Mouse (Mus musculus) ES-Bruce4 (cell line): ENCODE data around the gene Usp30. TPM values are rescaled to one million over a fixed set of nuclear protein-coding genes. Genes with fewer than 3 reads are reported as not detected.
A peak's percentile ranks its signal among the peaks of the same experiment; 100 is the strongest.

Experiments used
- H3K27ac ChIP-seq: 2 replicates; pipeline ENCODE4 v1.5.1; 2012; ENCODE audit warnings: low read length, inconsistent platforms; ENCODE audit not compliant: insufficient read depth
- H3K27me3 ChIP-seq: 2 replicates; pipeline ENCODE4 v1.6.1; 2012; ENCODE audit warnings: mild to moderate bottlenecking, low read length, inconsistent platforms; ENCODE audit not compliant: control insufficient read depth, poor library complexity, insufficient read depth, severe bottlenecking
- H3K36me3 ChIP-seq: 2 replicates; pipeline ENCODE4 v1.6.1; 2012; ENCODE audit warnings: inconsistent platforms, mild to moderate bottlenecking, low read length, moderate library complexity; ENCODE audit not compliant: control insufficient read depth, poor library complexity, insufficient read depth, severe bottlenecking
- H3K4me1 ChIP-seq: one replicate; pipeline ENCODE4 v1.8.1; 2011; ENCODE audit warnings: low read length; ENCODE audit not compliant: control insufficient read depth, insufficient read depth
- H3K4me3 ChIP-seq: 2 replicates; pipeline ENCODE4 v1.5.1; 2011; ENCODE audit warnings: low read depth, mild to moderate bottlenecking, low read length
- H3K9ac ChIP-seq: 2 replicates; pipeline ENCODE4 v1.6.1; 2012; ENCODE audit warnings: low read depth, mild to moderate bottlenecking, inconsistent platforms; ENCODE audit not compliant: poor library complexity, severe bottlenecking
- H3K9me3 ChIP-seq: replicated peaks from 2 replicates; pipeline ENCODE4 v1.6.1; 2012; ENCODE audit warnings: mild to moderate bottlenecking, low read length, inconsistent platforms; ENCODE audit not compliant: control insufficient read depth, poor library complexity, insufficient read depth, severe bottlenecking
- CTCF ChIP-seq: IDR thresholded peaks from one replicate; pipeline ENCODE4 v1.8.1; 2011; ENCODE audit warnings: low read depth, low read length
- EP300 ChIP-seq: IDR thresholded peaks from 2 replicates; pipeline ENCODE4 v1.6.1; 2011; ENCODE audit warnings: low read depth, low read length; ENCODE audit not compliant: insufficient read depth
- POLR2A ChIP-seq: IDR thresholded peaks from one replicate; pipeline ENCODE4 v1.8.1; 2011; ENCODE audit warnings: low read length; ENCODE audit not compliant: insufficient read depth
- polyA plus RNA-seq: library from polyadenylated mRNA; stranded (reverse); fragments of >200 nt; gene quantifications from 2 replicates; pipeline ENCODE4 v1.2.4, GENCODE M21; 2011; ENCODE audit warnings: low read depth; ENCODE audit not compliant: missing spikeins, insufficient read depth, insufficient read length

Usp30 gene
- polyA plus RNA-seq, 1 experiment: 13.9 TPM

DNA sequence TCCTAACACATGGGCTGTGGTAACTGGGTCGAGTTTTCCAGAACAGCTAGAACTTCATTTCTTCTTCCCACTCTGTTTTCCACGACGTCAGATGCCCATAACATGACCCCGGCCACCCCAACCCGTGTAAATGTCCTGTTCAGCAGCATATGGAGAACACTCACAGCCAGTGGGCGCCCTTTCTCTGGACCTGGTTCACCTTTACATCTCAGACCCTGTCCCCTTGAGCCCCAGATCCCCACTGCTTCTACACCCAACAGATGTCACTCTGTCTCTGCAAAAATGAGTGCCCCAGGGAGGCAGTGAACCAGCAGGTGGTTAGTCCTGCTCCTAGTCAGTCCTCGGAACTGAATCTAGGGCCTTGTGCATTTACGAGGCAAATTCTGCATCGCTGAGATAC, 2.7 kb downstream of the Usp30 start:
- H3K9ac ChIP-seq: no peak overlapping the region
- TF ChIP-seq CTCF (no peak), EP300 (no peak), POLR2A (no peak)
- H3K9me3 ChIP-seq: no peaks in the 10 kb centered on the region
- no peaks in the 10 kb centered on the region for H3K4me1 ChIP-seq
- H3K36me3 ChIP-seq: no peaks in the 10 kb centered on the region
- no peaks in the 10 kb centered on the region for H3K27me3 ChIP-seq
- H3K27ac ChIP-seq: no peak overlapping the region
- no peak overlapping the region for H3K4me3 ChIP-seq

GRCm38 (mm10) chr5:114070858-114071257, 5.6 kb downstream of the Usp30 start:
- TF ChIP-seq EP300 (no peak), CTCF (peak; percentile 54)

DNA sequence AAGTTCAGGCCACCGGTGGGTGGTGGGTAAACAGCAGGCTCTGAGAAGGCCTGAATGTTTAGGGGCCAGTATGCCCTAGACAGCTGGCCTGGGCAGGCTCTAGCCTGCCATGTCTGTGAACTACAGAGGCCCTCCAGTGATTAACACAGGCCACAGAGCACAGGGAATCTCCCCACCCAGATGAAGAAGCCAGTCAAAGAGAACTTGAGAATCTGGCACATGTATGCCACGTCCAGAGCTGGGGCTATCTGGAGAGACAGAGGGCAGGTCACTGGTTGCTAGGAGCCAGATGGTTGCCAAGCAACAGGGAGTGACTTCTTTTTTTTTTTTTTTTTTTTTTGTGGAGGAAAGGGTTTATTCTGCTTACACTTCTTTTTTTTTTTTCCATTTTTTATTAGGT, 7.0 kb downstream of the Usp30 start:
- Histone ChIP-seq H3K9me3 (no peaks in the 10 kb centered on the region), H3K27ac (no peak overlapping the region), H3K36me3 (no peaks in the 10 kb centered on the region), H3K27me3 (no peaks in the 10 kb centered on the region), H3K4me1 (no peaks in the 10 kb centered on the region), H3K4me3 (no peak overlapping the region), H3K9ac (no peak overlapping the region)
- TF ChIP-seq POLR2A (no peak), EP300 (no peak), CTCF (no peak)

More at GRCm38 (mm10) chr5:114070858-114071257, 5.6 kb downstream of the Usp30 start:
- H3K27me3 ChIP-seq: no peaks in the 10 kb centered on the region
- H3K36me3 ChIP-seq: no peaks in the 10 kb centered on the region
- no peak overlapping the region for H3K9ac ChIP-seq
- H3K4me3 ChIP-seq: no peak overlapping the region
- H3K4me1 ChIP-seq: no peaks in the 10 kb centered on the region
- H3K9me3 ChIP-seq: no peaks in the 10 kb centered on the region
- H3K27ac ChIP-seq: no peak overlapping the region

GRCm38 (mm10) chr5:114077009-114077408, 11.7 kb downstream of the Usp30 start:
- H3K4me1 ChIP-seq: no peaks in the 10 kb centered on the region
- no peak for TF ChIP-seq EP300
- TF ChIP-seq CTCF: no peak
- no peak for TF ChIP-seq POLR2A
- H3K9ac ChIP-seq: no peak overlapping the region
- no peaks in the 10 kb centered on the region for H3K27me3 ChIP-seq
- H3K9me3 ChIP-seq: no peaks in the 10 kb centered on the region
- H3K36me3 ChIP-seq: no peaks in the 10 kb centered on the region
- H3K27ac ChIP-seq: no peak overlapping the region
- no peak overlapping the region for H3K4me3 ChIP-seq

DNA sequence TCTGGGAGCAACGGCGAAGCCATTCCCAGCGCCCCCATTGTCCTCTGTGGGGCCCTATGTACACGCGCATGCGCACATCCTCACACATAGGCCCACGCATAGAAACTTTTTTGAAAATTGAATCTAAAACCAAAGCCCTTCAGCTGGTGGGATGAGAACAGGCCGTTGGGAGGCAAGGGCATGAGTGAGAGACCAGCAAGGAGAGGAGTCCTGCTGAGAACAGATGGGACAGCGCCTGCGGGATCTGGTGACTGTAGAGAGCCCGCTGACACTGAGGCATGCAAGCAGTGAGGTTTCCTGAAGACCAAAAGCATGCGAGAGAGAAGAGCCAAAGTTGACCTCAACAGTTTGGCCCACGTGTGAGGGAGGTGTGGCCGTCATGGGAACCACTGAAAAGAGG, 20.2 kb downstream of the Usp30 start:
- Histone ChIP-seq H3K27me3 (no peaks in the 10 kb centered on the region), H3K36me3 (no peaks in the 10 kb centered on the region), H3K4me1 (no peaks in the 10 kb centered on the region), H3K27ac (no peak overlapping the region), H3K9ac (no peak overlapping the region), H3K9me3 (no peaks in the 10 kb centered on the region), H3K4me3 (no peak overlapping the region)
- TF ChIP-seq EP300: no peak
- no peak for TF ChIP-seq CTCF
- TF ChIP-seq POLR2A: no peak

DNA sequence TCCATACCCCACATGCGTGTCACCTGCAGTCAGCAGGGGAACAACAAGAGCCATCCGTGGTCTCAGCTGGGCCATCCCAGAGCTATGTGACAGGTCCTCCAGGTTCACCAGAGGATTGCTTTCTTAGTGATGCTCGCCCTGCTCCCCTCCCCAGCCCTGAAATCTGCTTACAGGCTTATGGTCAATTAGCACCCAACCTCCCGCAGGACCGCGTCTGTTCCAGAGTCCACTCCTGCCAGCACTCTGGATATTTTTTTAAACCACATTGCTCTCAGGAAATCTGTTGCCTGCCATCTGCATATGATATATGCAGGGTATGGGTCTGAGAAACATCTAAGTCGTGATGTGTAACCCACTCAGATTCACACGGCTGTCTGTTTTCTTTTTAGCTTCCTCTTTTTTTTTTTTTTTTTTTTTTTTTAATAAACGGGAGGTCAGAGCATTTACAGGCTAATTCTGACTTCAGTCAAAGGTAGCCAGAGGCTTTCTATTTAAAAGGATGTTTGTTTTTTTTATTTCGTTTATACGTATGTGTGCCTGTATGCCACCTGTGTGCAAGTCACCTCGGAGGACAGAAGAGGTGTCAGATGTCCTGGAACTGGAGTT, 22.7 kb downstream of the Usp30 start:
- no peaks in the 10 kb centered on the region for H3K36me3 ChIP-seq
- H3K4me1 ChIP-seq: no peaks in the 10 kb centered on the region
- H3K9ac ChIP-seq: no peak overlapping the region
- TF ChIP-seq CTCF (no peak), EP300 (no peak), POLR2A (no peak)
- no peak overlapping the region for H3K27ac ChIP-seq
- no peaks in the 10 kb centered on the region for H3K27me3 ChIP-seq
- no peak overlapping the region for H3K4me3 ChIP-seq
- no peaks in the 10 kb centered on the region for H3K9me3 ChIP-seq
